Mouse (Mus musculus): ENCODE results near the gene Slc24a3.
A peak's percentile ranks its signal among the peaks of the same experiment; 100 is the strongest.

The Slc24a3 gene

GRCm38 (mm10) chr2:145640255-145640984 is 472.9 kb downstream of the Slc24a3 start:
- peak; percentile 82 for DNase-seq

GRCm38 (mm10) chr2:145655373-145655960 is 487.9 kb downstream of the Slc24a3 start:
- DNase-seq = peak; percentile 42

GRCm38 (mm10) chr2:145656121-145656520 is 488.6 kb downstream of the Slc24a3 start:
- DNase-seq = peak; percentile 56

- DNase-seq = no peak
Measured at GRCm38 (mm10) chr2:145656716-145657115, 489.2 kb downstream of the Slc24a3 start.

GRCm38 (mm10) chr2:145661242-145661641 is 493.7 kb downstream of the Slc24a3 start:
- peak; percentile 15 for DNase-seq

- DNase-seq = peak; percentile 33
Measured at GRCm38 (mm10) chr2:145663899-145664298, 496.3 kb downstream of the Slc24a3 start.

GRCm38 (mm10) chr2:145664311-145664710 is 496.8 kb downstream of the Slc24a3 start:
- peak; percentile 72 for DNase-seq

GRCm38 (mm10) chr2:145668135-145668534 is 500.6 kb downstream of the Slc24a3 start:
- peak; percentile 55 for DNase-seq

GRCm38 (mm10) chr2:145670131-145670530 is 502.6 kb downstream of the Slc24a3 start:
- DNase-seq = peak; percentile 6

GRCm38 (mm10) chr2:145674496-145675141 is 507.1 kb downstream of the Slc24a3 start:
- no peak for DNase-seq

- DNase-seq = peak; percentile 98
Measured at GRCm38 (mm10) chr2:145675142-145675755, 507.7 kb downstream of the Slc24a3 start, which contains the start of gene Rin2. Gene Rin2 (plus strand): TSS chr2:145675215.

- peak; percentile 94 for DNase-seq
Measured at GRCm38 (mm10) chr2:145675756-145676543, 508.4 kb downstream of the Slc24a3 start.

- no peak for DNase-seq
Measured at GRCm38 (mm10) chr2:145676544-145676925, 509.0 kb downstream of the Slc24a3 start.

- peak; percentile 76 for DNase-seq
Measured at GRCm38 (mm10) chr2:145676936-145677335, 509.4 kb downstream of the Slc24a3 start.

- peak; percentile 37 for DNase-seq
Measured at GRCm38 (mm10) chr2:145680141-145680540, 512.6 kb downstream of the Slc24a3 start.

GRCm38 (mm10) chr2:145680762-145681161 is 513.2 kb downstream of the Slc24a3 start:
- DNase-seq = no peak

GRCm38 (mm10) chr2:145681626-145682025 is 514.1 kb downstream of the Slc24a3 start:
- no peak for DNase-seq

GRCm38 (mm10) chr2:145682924-145683323 is 515.4 kb downstream of the Slc24a3 start:
- peak; percentile 88 for DNase-seq

- peak; percentile 92 for DNase-seq
Measured at GRCm38 (mm10) chr2:145683536-145683935, 516.0 kb downstream of the Slc24a3 start.

GRCm38 (mm10) chr2:145684151-145684550 is 516.6 kb downstream of the Slc24a3 start:
- no peak for DNase-seq

- DNase-seq = no peak
Measured at GRCm38 (mm10) chr2:145684891-145685290, 517.3 kb downstream of the Slc24a3 start.

GRCm38 (mm10) chr2:145686017-145686416 is 518.5 kb downstream of the Slc24a3 start:
- no peak for DNase-seq

All from heart, adult 11 months (tissue).